Mouse (Mus musculus) CD4-positive, CD25-positive, alpha-beta regulatory T cell, adult 2 months (primary cell): ENCODE data around the gene Trit1.

Experiments
- DNase-seq: peaks from one replicate; pipeline ENCODE4 v3.0.0-alpha.2; 2012; ENCODE audit warnings: low read depth, low spot score

The Trit1 gene

GRCm38 (mm10) chr4:123016451-123016957 is at the start of gene Trit1:
Trit1 (plus strand) TSS chr4:123016597.
- peak; percentile 98 for DNase-seq

- no peak for DNase-seq
Observed at GRCm38 (mm10) chr4:122968106-122968505, 48.3 kb upstream of the Trit1 start.

GRCm38 (mm10) chr4:122971191-122971590 is 45.2 kb upstream of the Trit1 start:
- DNase-seq: no peak

- DNase-seq: no peak
Observed at GRCm38 (mm10) chr4:122971646-122972045, 44.8 kb upstream of the Trit1 start.

GRCm38 (mm10) chr4:122972056-122972455 is 44.3 kb upstream of the Trit1 start:
- DNase-seq: no peak

GRCm38 (mm10) chr4:122974976-122975520 is 41.3 kb upstream of the Trit1 start:
- DNase-seq: no peak

- no peak for DNase-seq
Observed at GRCm38 (mm10) chr4:122976885-122977284, 39.5 kb upstream of the Trit1 start.

- no peak for DNase-seq
Observed at GRCm38 (mm10) chr4:122978850-122979249, 37.5 kb upstream of the Trit1 start.

- DNase-seq: no peak
Observed at GRCm38 (mm10) chr4:122979826-122980225, 36.6 kb upstream of the Trit1 start.

GRCm38 (mm10) chr4:122980684-122981083 is 35.7 kb upstream of the Trit1 start:
- no peak for DNase-seq

GRCm38 (mm10) chr4:122981238-122981637 is 35.2 kb upstream of the Trit1 start:
- DNase-seq: no peak

- no peak for DNase-seq
Observed at GRCm38 (mm10) chr4:122981930-122982329, 34.5 kb upstream of the Trit1 start.

GRCm38 (mm10) chr4:122982537-122982936 is 33.9 kb upstream of the Trit1 start:
- no peak for DNase-seq

- DNase-seq: peak; percentile 57
Observed at GRCm38 (mm10) chr4:122983486-122984261, 32.7 kb upstream of the Trit1 start.

GRCm38 (mm10) chr4:122985110-122985509 is 31.3 kb upstream of the Trit1 start:
- DNase-seq: peak; percentile 90

- DNase-seq: no peak
Observed at GRCm38 (mm10) chr4:122987421-122987820, 29.0 kb upstream of the Trit1 start.

GRCm38 (mm10) chr4:122988004-122988403 is 28.4 kb upstream of the Trit1 start:
- peak; percentile 28 for DNase-seq

GRCm38 (mm10) chr4:122991177-122991576 is 25.2 kb upstream of the Trit1 start:
- no peak for DNase-seq

- DNase-seq: no peak
Observed at GRCm38 (mm10) chr4:122992276-122992675, 24.1 kb upstream of the Trit1 start.

GRCm38 (mm10) chr4:122995404-122996220 is 20.8 kb upstream of the Trit1 start, which contains the start of gene Mycl:
Mycl (plus strand) TSS chr4:122995652.
- DNase-seq: peak; percentile 89

GRCm38 (mm10) chr4:122996221-122996617 is 20.2 kb upstream of the Trit1 start:
- DNase-seq: peak; percentile 34
